Mouse (Mus musculus) cortical plate, adult 2 months (tissue): ENCODE measurements around the gene Mettl9. TPM values are rescaled to one million over a fixed set of nuclear protein-coding genes. Genes with fewer than 3 reads are reported as not detected.
A peak's percentile ranks its signal among the peaks of the same experiment; 100 is the strongest.

Source experiments
- H3K27ac ChIP-seq: fragments of 200-500 bp; 2 replicates; pipeline ENCODE4 v1.5.1; 2012; ENCODE audit warnings: low read length, control low read depth, inconsistent platforms; ENCODE audit not compliant: insufficient read depth
- H3K4me1 ChIP-seq: fragments of 200-500 bp; 2 replicates; pipeline ENCODE4 v1.6.1; 2011; ENCODE audit warnings: low read length; ENCODE audit not compliant: control insufficient read depth, insufficient read depth
- H3K4me3 ChIP-seq: fragments of 200-500 bp; 2 replicates; pipeline ENCODE4 v1.5.1; 2011; ENCODE audit warnings: mild to moderate bottlenecking, low read length, control low read depth; ENCODE audit not compliant: insufficient read depth
- CTCF ChIP-seq: fragments of 200-500 bp; IDR thresholded peaks from 2 replicates; pipeline ENCODE4 v1.5.1; 2011; ENCODE audit warnings: mild to moderate bottlenecking, control low read depth, low read length; ENCODE audit not compliant: insufficient read depth; ENCODE audit errors: extremely low read depth
- POLR2A ChIP-seq: fragments of 200-500 bp; IDR thresholded peaks from 2 replicates; pipeline ENCODE4 v1.6.1; 2011; ENCODE audit warnings: mild to moderate bottlenecking, low read length, control low read depth; ENCODE audit not compliant: insufficient read depth; ENCODE audit errors: extremely low read depth
- polyA plus RNA-seq: library from polyadenylated mRNA; depleted of rRNA; stranded (reverse); fragments of >200 nt; gene quantifications from 2 replicates; pipeline ENCODE4 v1.2.3, GENCODE M21; 2012

Mettl9 gene
- polyA plus RNA-seq, 1 experiment = 55.7 TPM

- no peak overlapping the region for H3K4me3 ChIP-seq
- no peak for TF ChIP-seq CTCF
- TF ChIP-seq POLR2A = no peak
- H3K4me1 ChIP-seq = no peaks in the 10 kb centered on the region; the same call in 1 of the 2 replicates
- no peak overlapping the region for H3K27ac ChIP-seq
These were observed 9.3 kb downstream of the Mettl9 start for GRCm38 (mm10) chr7:121043510-121043909.

- no peak for TF ChIP-seq CTCF
- Histone ChIP-seq H3K4me3 (no peak overlapping the region), H3K4me1 (no peaks in the 10 kb centered on the region; the same call in 1 of the 2 replicates), H3K27ac (no peak overlapping the region)
These were observed 10.0 kb downstream of the Mettl9 start for GRCm38 (mm10) chr7:121044251-121044650.

DNA sequence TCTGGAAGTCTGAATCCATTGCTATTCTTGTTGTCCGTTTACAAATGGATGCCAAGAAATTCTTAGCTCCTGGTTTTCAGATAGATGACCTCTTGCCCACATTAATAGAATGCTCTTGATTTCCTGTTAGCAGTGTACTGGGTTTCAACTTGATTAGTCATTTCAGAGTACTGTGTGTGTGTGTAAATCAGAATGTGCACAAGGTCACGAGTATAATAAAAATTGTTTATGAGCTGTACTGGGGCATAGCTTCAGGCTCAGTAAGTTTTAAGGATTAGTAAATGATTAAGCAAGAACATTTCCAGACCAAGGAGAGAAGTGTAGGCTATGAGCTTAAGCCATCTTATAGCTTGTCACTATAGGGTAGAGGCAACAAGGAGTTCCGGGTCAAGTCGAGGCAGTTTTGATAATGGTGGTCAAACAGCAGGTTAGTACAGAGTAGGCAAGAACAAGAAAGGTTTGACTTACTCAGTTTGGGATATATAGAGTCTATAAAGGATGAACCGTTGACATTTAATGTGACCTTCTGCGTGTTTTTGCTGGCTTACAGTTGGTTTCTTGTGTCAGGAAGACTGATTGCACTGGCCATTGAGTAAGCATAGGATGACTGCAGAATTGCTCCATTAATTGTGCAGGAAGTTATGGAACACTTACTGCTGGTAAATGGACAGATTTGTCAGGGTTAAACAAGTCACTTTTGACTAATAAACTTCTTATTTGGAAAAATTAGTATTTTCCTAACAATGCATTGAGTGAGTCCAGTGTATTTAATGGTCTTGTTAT lies 11.6 kb downstream of the Mettl9 start:
- Histone ChIP-seq H3K4me3 (no peak overlapping the region), H3K27ac (no peak overlapping the region), H3K4me1 (no peaks in the 10 kb centered on the region; the same call in 1 of the 2 replicates)
- TF ChIP-seq POLR2A (no peak), CTCF (no peak)

DNA sequence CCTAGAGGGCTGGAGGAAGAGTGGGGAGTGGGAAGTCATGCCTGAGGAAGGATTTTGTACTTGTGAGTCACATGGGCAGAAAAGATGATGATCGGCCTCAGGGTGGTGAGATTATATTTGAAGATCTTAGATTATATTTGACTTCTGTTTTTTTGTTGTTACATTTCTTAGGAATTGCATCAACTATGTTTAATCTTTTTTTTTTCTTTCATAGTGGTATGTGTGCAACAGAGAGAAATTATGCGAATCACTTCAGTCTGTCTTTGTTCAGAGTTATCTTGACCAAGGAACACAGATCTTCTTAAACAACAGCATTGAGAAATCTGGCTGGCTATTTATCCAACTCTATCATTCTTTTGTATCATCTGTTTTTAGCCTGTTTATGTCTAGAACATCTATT lies 13.4 kb downstream of the Mettl9 start:
- H3K4me1 ChIP-seq = no peaks in the 10 kb centered on the region; the same call in 1 of the 2 replicates
- H3K4me3 ChIP-seq = no peak overlapping the region
- no peak overlapping the region for H3K27ac ChIP-seq
- TF ChIP-seq CTCF (no peak), POLR2A (no peak)

- Histone ChIP-seq H3K4me1 (no peaks in the 10 kb centered on the region; the same call in 1 of the 2 replicates), H3K27ac (no peak overlapping the region), H3K4me3 (no peak overlapping the region)
- TF ChIP-seq POLR2A (no peak), CTCF (no peak)
These were observed 18.8 kb downstream of the Mettl9 start for GRCm38 (mm10) chr7:121053071-121053470.

DNA sequence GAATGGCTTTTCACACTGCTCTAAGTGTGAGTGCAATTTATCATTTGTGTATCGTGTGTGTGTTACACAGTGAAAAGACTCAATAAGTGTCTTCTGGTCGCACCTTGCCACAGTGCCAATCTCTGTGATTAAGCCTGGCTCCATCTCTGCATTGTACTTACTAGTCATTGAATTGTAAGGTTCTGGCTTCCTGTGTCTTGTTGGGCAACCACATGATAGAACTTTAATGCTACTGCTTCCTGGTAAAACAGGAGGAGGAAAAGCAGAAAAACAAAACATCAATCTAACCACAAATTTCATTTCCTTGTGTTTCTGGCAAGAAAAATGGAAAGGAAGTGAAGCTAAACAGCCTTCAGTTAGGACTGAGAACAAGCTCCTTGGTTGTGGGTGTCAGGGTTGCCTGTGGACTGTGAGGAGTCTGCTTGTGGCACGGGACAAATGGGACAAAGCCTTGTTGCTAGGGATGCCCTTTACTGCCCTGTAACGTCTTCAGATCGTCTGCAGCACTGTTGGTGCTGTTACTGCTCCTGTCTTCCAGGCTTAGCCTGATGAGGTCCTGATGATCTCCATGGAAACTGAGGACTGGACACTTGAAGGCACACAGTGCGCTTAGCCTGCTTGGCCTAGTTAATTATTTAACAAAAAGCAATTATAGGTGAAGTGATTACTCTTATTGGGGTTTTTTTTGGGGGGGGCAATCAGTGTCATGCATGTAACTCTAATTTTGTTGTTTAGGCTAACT lies 25.4 kb downstream of the Mettl9 start:
- Histone ChIP-seq H3K4me3 (no peak overlapping the region), H3K4me1 (no peaks in the 10 kb centered on the region), H3K27ac (no peak overlapping the region)
- TF ChIP-seq POLR2A (no peak), CTCF (no peak)

DNA sequence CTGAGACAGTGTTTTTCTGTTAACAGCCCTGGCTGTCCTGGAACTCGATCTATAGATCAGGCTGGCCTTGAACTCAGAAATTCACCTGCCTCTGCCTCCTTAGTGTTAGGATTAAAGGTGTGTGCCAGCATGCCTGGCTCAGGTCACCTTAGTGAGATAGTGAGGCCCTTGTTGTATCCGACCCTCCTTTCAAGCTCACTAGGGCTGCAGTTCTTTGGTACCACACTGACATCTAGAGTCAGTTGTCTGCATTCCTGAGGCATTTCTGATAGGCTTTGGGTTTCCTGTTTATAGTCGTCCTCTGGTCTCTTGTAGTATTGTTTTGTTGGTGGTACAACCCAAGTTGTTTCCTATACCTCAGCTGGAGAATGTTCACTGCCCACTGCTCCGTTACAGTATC lies 30.1 kb downstream of the Mettl9 start:
- no peak overlapping the region for H3K4me3 ChIP-seq
- no peak for TF ChIP-seq POLR2A
- TF ChIP-seq CTCF = peak; percentile 62; the same call in 1 of the 2 replicates
- H3K4me1 ChIP-seq = no peaks in the 10 kb centered on the region
- H3K27ac ChIP-seq = no peak overlapping the region

- TF ChIP-seq CTCF = no peak
- no peaks in the 10 kb centered on the region for H3K4me1 ChIP-seq
- H3K4me3 ChIP-seq = no peak overlapping the region
- no peak overlapping the region for H3K27ac ChIP-seq
These were observed 37.0 kb downstream of the Mettl9 start for GRCm38 (mm10) chr7:121071276-121071675.

GRCm38 (mm10) chr7:121072506-121072905 lies 38.3 kb downstream of the Mettl9 start:
- Histone ChIP-seq H3K4me3 (no peak overlapping the region), H3K4me1 (no peaks in the 10 kb centered on the region), H3K27ac (no peak overlapping the region)
- no peak for TF ChIP-seq CTCF
- no peak for TF ChIP-seq POLR2A

GRCm38 (mm10) chr7:121074281-121074680 lies 40.0 kb downstream of the Mettl9 start, which contains the start of gene Igsf6:
Gene Igsf6, minus strand, starts transcription at chr7:121074572.
- Histone ChIP-seq H3K4me3 (no peak within 1 kb of the TSS), H3K4me1 (no peaks in the 10 kb centered on the region), H3K27ac (no peak within 1 kb of the TSS)
- TF ChIP-seq POLR2A = no peak
- no peak for TF ChIP-seq CTCF
